Mouse (Mus musculus) stomach, postnatal 0 days (tissue): ENCODE data around the gene Kctd6. TPM values are rescaled to one million over a fixed set of nuclear protein-coding genes. Genes with fewer than 3 reads are reported as not detected.

Experiments used
- ATAC-seq: fragments of 200-750 bp; cut with Nextera tagmentation; 2 replicates; pipeline ENCODE4 v1.8.0; 2017; ENCODE audit not compliant: low FRiP score, low TSS enrichment
- DNase-seq: peaks from one replicate; pipeline ENCODE4 v3.0.0-alpha.2; 2016; ENCODE audit warnings: low spot score
- H3K27ac ChIP-seq: fragments of 300-500 bp; sonication (generic); replicated peaks from 2 replicates; pipeline ENCODE4 v1.5.1; 2014; ENCODE audit warnings: mild to moderate bottlenecking, control low read depth
- H3K27me3 ChIP-seq: fragments of 300-500 bp; sonication (generic); 2 replicates; pipeline ENCODE4 v1.6.1; 2014; ENCODE audit warnings: low read length; ENCODE audit not compliant: control insufficient read depth, insufficient read depth
- H3K36me3 ChIP-seq: fragments of 300-500 bp; sonication (generic); 2 replicates; pipeline ENCODE4 v1.6.1; 2014; ENCODE audit warnings: low read length, mixed read lengths; ENCODE audit not compliant: control insufficient read depth, insufficient read depth
- H3K4me1 ChIP-seq: fragments of 300-500 bp; sonication (generic); replicated peaks from 2 replicates; pipeline ENCODE4 v1.6.1; 2014; ENCODE audit warnings: antibody characterized with exemption; ENCODE audit not compliant: control insufficient read depth, insufficient read depth
- H3K4me2 ChIP-seq: fragments of 300-500 bp; sonication (generic); replicated peaks from 2 replicates; pipeline ENCODE4 v1.6.1; 2014; ENCODE audit warnings: low read depth, mild to moderate bottlenecking, control low read depth, moderate library complexity
- H3K4me3 ChIP-seq: fragments of 300-500 bp; sonication (generic); 2 replicates; pipeline ENCODE4 v1.5.1; 2014; ENCODE audit warnings: low read depth, low read length, control low read depth
- H3K9ac ChIP-seq: fragments of 300-500 bp; sonication (generic); 2 replicates; pipeline ENCODE4 v1.6.1; 2014; ENCODE audit warnings: mild to moderate bottlenecking, low read length, control low read depth, mixed read lengths
- H3K9me3 ChIP-seq: fragments of 300-500 bp; sonication (generic); 2 replicates; pipeline ENCODE4 v1.6.1; 2016; ENCODE audit warnings: low read length; ENCODE audit not compliant: control insufficient read depth
- CTCF ChIP-seq: IDR thresholded peaks from 2 replicates; pipeline ENCODE4 v1.5.1; 2016; ENCODE audit warnings: antibody characterized with exemption, low read depth, mild to moderate bottlenecking, moderate library complexity
- EP300 ChIP-seq: optimal IDR thresholded peaks from 2 replicates; pipeline ENCODE3; 2016; ENCODE audit warnings: antibody characterized with exemption
- WGBS: fragments of 180-500 bp; shearing (Covaris S2); extraction: QIAGEN DNeasy Blood & Tissue Kit; methylation state at CpG from one replicate; pipeline ENCODE4 v1.1.7; 2014; 5-methylcytosine and 5-hydroxymethylcytosine counted together
- polyA plus RNA-seq: library from polyadenylated mRNA; unstranded; fragments of >200 nt; fragmentation: Nextera tagmentation; extraction: Ambion mirVana; gene quantifications from 2 replicates; pipeline ENCODE4 v1.2.1, GENCODE M21; 2015

Gene Kctd6
- polyA plus RNA-seq, 1 experiment from 2014 or later, result 12.9 TPM

DNA sequence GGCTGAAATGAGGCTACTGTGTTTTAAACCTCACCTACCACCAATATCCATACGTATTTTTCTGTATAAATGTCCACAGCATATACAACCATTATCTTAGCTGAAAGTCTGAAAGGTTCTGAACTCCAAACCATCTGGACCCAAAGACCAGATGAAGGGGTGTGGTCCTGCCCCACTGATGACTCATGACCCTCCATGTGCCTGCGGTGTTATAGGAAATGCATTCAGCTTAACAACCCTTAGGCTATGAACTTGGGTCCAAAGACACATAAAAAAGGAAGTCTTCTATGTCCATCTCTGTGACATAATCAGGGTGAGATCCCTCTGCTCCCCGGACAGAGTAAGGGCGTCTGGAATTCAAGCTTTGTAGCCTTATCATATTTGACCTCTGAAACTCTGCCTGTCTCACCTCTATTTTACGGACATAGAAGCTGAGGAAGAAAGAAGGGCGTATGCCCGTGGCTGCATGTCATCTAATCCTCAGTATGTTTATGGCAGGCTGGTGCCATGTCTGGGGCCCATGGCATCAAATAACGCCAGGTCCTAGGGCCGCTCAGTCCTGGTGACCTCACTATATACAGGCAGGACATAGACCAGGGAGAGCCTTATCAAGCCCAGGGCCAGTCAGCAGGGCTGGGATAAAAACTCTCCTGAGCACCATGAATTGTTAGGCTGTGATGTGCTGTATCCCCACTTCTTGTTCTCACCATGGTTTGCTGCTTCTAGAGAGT, 36.4 kb downstream of the Kctd6 start:
- no peak for TF ChIP-seq EP300
- DNase-seq (peak; percentile 11), ATAC-seq (peak; percentile 31; the same call in 1 of the 2 replicates)
- WGBS, result 67% methylated on average over 9 of the region's 9 CpGs
- no peaks in the 10 kb centered on the region for H3K36me3 ChIP-seq
- no peaks in the 10 kb centered on the region for H3K4me1 ChIP-seq
- no peak overlapping the region for H3K4me3 ChIP-seq
- no peak overlapping the region for H3K4me2 ChIP-seq
- no peaks in the 10 kb centered on the region for H3K9me3 ChIP-seq
- H3K9ac ChIP-seq, result no peak overlapping the region
- no peak overlapping the region for H3K27ac ChIP-seq
- no peaks in the 10 kb centered on the region for H3K27me3 ChIP-seq

DNA sequence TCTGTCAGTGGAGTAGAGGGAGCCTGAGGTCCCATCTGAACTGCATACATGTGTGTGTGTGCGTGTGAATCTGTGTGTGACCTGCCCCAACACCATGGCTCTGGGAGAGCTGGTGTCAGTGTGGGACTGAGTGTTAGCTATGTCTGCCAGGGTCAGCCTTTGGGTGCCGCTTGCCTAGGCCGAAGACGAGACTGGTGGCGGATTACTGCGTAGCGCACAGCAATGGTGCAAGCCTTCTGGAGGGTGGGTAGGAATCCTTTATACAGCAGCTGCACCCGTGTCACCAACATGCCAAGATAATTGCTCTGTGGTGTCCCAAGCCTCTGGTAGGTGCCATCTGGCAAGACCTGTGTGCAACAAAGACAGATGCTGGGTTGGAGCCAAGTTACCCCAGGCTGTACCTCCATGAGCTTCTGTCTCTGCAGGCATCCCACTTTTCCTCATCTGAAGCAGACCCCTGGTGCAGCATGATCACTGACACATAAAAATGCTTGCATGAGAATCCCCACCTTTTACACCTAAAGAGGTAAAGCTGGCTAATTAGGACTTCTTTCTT, 37.5 kb downstream of the Kctd6 start:
- Histone ChIP-seq H3K9me3 (no peaks in the 10 kb centered on the region), H3K4me2 (no peak overlapping the region), H3K4me3 (no peak overlapping the region), H3K27ac (no peak overlapping the region), H3K9ac (no peak overlapping the region), H3K27me3 (no peaks in the 10 kb centered on the region), H3K36me3 (no peaks in the 10 kb centered on the region), H3K4me1 (no peaks in the 10 kb centered on the region)
- no peak for TF ChIP-seq EP300
- TF ChIP-seq CTCF, result no peak
- 94% methylated on average over 8 of the region's 8 CpGs for WGBS
- DNase-seq (no peak), ATAC-seq (no peak; the same call in 1 of the 2 replicates)

DNA sequence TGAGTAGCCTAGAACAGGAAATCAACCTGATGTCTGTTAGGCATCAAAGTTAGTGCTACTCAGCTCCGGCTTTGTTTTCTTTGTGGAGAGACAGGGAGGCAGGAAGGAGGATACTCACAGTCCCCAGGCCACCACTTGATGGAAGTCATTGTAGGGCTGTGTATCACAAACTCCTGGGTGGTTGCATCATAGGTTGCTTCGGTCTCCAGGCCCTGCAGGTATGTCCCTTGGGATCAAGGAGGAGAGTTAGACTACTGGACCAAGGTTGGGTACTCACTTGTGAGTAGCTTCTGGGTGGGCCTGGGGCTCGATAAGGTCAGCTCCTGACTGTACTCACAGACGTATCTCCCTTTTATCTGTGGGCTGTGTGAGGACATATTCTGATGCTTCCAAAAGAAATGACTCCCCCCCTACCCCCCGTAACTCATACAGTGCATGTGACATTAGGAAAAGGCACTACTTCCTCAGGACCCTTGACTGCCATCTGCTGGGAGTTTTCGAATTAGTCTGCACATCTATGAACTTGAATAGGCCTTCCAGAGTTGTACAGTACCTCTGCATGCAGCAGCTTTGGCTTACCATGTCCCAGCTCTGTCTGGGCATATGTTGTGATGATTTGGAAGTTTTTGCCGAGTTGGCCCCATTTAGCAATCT, 41.3 kb downstream of the Kctd6 start:
- no peaks in the 10 kb centered on the region for H3K27me3 ChIP-seq
- DNase-seq (peak; percentile 61), ATAC-seq (no peak)
- H3K4me3 ChIP-seq, result no peak overlapping the region
- H3K9ac ChIP-seq, result no peak overlapping the region
- no peak for TF ChIP-seq EP300
- peak; percentile 78 for TF ChIP-seq CTCF
- no peaks in the 10 kb centered on the region for H3K9me3 ChIP-seq
- no peaks in the 10 kb centered on the region for H3K36me3 ChIP-seq
- H3K4me1 ChIP-seq, result no peaks in the 10 kb centered on the region
- no peak overlapping the region for H3K4me2 ChIP-seq
- H3K27ac ChIP-seq, result no peak overlapping the region
- 66% methylated on average over 7 of the region's 7 CpGs for WGBS

DNA sequence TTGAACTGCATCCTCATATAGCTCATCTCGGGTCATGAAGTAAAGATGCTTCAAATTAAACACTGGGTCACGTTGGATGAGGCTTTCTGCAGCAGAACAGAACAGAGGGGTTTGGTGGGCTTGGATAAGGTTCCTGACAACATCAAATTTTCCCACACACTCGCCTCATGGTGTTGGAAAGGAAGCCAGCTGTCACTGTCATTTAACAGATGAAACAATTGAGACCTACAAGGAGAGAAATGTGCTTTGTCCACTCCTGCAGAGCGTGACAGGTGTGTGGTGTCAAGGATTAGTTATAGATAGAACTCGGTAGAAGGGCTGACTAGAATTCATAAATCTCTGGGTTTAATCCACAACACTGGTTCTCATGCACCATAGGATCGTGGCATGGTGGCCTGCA, 42.1 kb downstream of the Kctd6 start:
- Histone ChIP-seq H3K36me3 (no peaks in the 10 kb centered on the region), H3K27ac (no peak overlapping the region), H3K4me1 (no peaks in the 10 kb centered on the region), H3K27me3 (no peaks in the 10 kb centered on the region), H3K9me3 (no peaks in the 10 kb centered on the region), H3K9ac (no peak overlapping the region), H3K4me2 (no peak overlapping the region), H3K4me3 (no peak overlapping the region)
- 54% methylated on average over 6 of the region's 6 CpGs for WGBS
- ATAC-seq, result no peak
- no peak for DNase-seq
- no peak for TF ChIP-seq EP300
- no peak for TF ChIP-seq CTCF

DNA sequence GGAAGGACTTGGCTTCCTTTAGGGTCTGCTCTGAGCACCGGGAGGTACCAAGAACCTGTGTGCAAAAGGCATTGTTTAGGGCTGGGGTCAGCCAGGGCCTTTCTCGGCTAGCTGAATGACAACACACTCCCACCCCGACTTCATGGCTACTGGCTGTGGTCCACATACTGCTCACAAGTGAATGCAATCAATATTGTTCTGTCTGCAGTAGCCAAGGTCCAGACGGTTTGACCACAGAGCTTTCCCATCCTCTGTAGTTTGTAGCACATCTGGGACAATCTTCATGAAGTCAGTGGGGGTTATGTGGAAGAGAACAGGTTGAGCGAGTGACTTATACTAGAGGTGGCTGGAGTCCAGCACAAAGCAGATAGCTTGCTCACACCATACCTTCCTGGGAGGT, 42.9 kb downstream of the Kctd6 start:
- 54% methylated on average over 5 of the region's 5 CpGs for WGBS
- Histone ChIP-seq H3K9ac (no peak overlapping the region; the same call in 1 of the 2 replicates), H3K27me3 (no peaks in the 10 kb centered on the region), H3K4me2 (no peak overlapping the region), H3K4me3 (no peak overlapping the region), H3K36me3 (no peaks in the 10 kb centered on the region), H3K4me1 (no peaks in the 10 kb centered on the region), H3K27ac (no peak overlapping the region), H3K9me3 (no peaks in the 10 kb centered on the region)
- TF ChIP-seq EP300, result no peak
- TF ChIP-seq CTCF, result no peak
- ATAC-seq, result no peak
- DNase-seq, result no peak
